Mouse (Mus musculus) intestine, embryonic 15.5 days (tissue): ENCODE results near the gene Hcn3. TPM values are rescaled to one million over a fixed set of nuclear protein-coding genes. Genes with fewer than 3 reads are reported as not detected.

Experiments
- ATAC-seq: fragments of 200-750 bp; cut with Nextera tagmentation; 2 replicates; pipeline ENCODE4 v1.8.0; 2017; ENCODE audit warnings: moderate TSS enrichment, moderate library complexity
- H3K27ac ChIP-seq: fragments of 300-500 bp; sonication (generic); 2 replicates; pipeline ENCODE4 v1.5.1; 2015; ENCODE audit warnings: mild to moderate bottlenecking, inconsistent platforms
- H3K27me3 ChIP-seq: fragments of 300-500 bp; sonication (generic); replicated peaks from 2 replicates; pipeline ENCODE4 v1.6.1; 2015; ENCODE audit warnings: inconsistent platforms
- H3K36me3 ChIP-seq: fragments of 300-500 bp; sonication (generic); 2 replicates; pipeline ENCODE4 v1.6.1; 2015; ENCODE audit warnings: inconsistent platforms
- H3K4me1 ChIP-seq: fragments of 300-500 bp; sonication (generic); replicated peaks from 2 replicates; pipeline ENCODE4 v1.6.1; 2015; ENCODE audit warnings: inconsistent platforms
- H3K4me2 ChIP-seq: fragments of 300-500 bp; sonication (generic); replicated peaks from 2 replicates; pipeline ENCODE4 v1.6.1; 2015; ENCODE audit warnings: mild to moderate bottlenecking, inconsistent platforms
- H3K4me3 ChIP-seq: fragments of 300-500 bp; sonication (generic); replicated peaks from 2 replicates; pipeline ENCODE4 v1.5.1; 2015; ENCODE audit warnings: inconsistent platforms
- H3K9ac ChIP-seq: fragments of 300-500 bp; sonication (generic); 2 replicates; pipeline ENCODE4 v1.6.1; 2015; ENCODE audit warnings: inconsistent platforms
- H3K9me3 ChIP-seq: fragments of 300-500 bp; sonication (generic); 2 replicates; pipeline ENCODE4 v1.6.1; 2016; ENCODE audit warnings: inconsistent platforms
- WGBS: fragments of 180-500 bp; shearing (Covaris S2); methylation state at CpG from one replicate; pipeline ENCODE4 v1.1.7; 2015; 5-methylcytosine and 5-hydroxymethylcytosine counted together
- polyA plus RNA-seq: library from polyadenylated mRNA; unstranded; fragments of >200 nt; fragmentation: Nextera tagmentation; extraction: Ambion mirVana; gene quantifications from 2 replicates; pipeline ENCODE4 v1.2.1, GENCODE M21; 2015

Gene Hcn3
- polyA plus RNA-seq = 2.4 and 2.6 TPM in 2 replicates

GRCm38 (mm10) chr3:89159616-89160344 is at the start of gene Hcn3:
TSS of gene Hcn3 (minus strand) at chr3:89160196.
- no peak within 1 kb of the TSS for H3K27ac ChIP-seq
- peak within 1 kb of the TSS; percentile 63 for H3K4me3 ChIP-seq
- no peaks in the 10 kb centered on the region for H3K27me3 ChIP-seq
- peak; percentile 72 for ATAC-seq
- H3K36me3 ChIP-seq = no peaks in the 10 kb centered on the region
- no peaks in the 10 kb centered on the region for H3K9me3 ChIP-seq
- H3K4me1 ChIP-seq = peaks cover 20% of the 10 kb centered on the region
- under 1% methylated on average over 66 of the region's 66 CpGs for WGBS
- peak within 1 kb of the TSS; percentile 100 for H3K4me2 ChIP-seq
- peak within 1 kb of the TSS; percentile 47 for H3K9ac ChIP-seq

GRCm38 (mm10) chr3:89209731-89210130 is 49.7 kb upstream of the Hcn3 start:
- no peak overlapping the region for H3K4me3 ChIP-seq
- H3K9ac ChIP-seq = no peak overlapping the region
- no peak overlapping the region for H3K27ac ChIP-seq
- no peaks in the 10 kb centered on the region for H3K9me3 ChIP-seq
- no peak overlapping the region for H3K4me2 ChIP-seq
- 88% methylated on average over 7 of the region's 7 CpGs for WGBS
- H3K4me1 ChIP-seq = peaks cover 8% of the 10 kb centered on the region
- H3K27me3 ChIP-seq = no peaks in the 10 kb centered on the region
- ATAC-seq = no peak
- H3K36me3 ChIP-seq = peaks cover 42% of the 10 kb centered on the region

- Histone ChIP-seq H3K4me1 (peaks cover 7% of the 10 kb centered on the region), H3K9ac (no peak overlapping the region), H3K27me3 (no peaks in the 10 kb centered on the region), H3K36me3 (peaks cover 45% of the 10 kb centered on the region), H3K4me3 (no peak overlapping the region), H3K27ac (no peak overlapping the region), H3K9me3 (no peaks in the 10 kb centered on the region), H3K4me2 (no peak overlapping the region)
- 86% methylated on average over 6 of the region's 6 CpGs for WGBS
- no peak for ATAC-seq
Measured at GRCm38 (mm10) chr3:89208736-89209135, 48.7 kb upstream of the Hcn3 start.

GRCm38 (mm10) chr3:89208075-89208657 is 48.2 kb upstream of the Hcn3 start:
- Histone ChIP-seq H3K4me2 (no peak overlapping the region), H3K4me3 (no peak overlapping the region), H3K27ac (no peak overlapping the region), H3K9me3 (no peaks in the 10 kb centered on the region), H3K27me3 (no peaks in the 10 kb centered on the region), H3K4me1 (peaks cover 10% of the 10 kb centered on the region), H3K9ac (no peak overlapping the region), H3K36me3 (peaks cover 45% of the 10 kb centered on the region)
- WGBS = 87% methylated on average over 13 of the region's 13 CpGs
- no peak for ATAC-seq

- peaks cover 4% of the 10 kb centered on the region for H3K4me1 ChIP-seq
- WGBS = 82% methylated on average over 2 of the region's 2 CpGs
- no peak overlapping the region for H3K4me3 ChIP-seq
- peaks cover 45% of the 10 kb centered on the region for H3K36me3 ChIP-seq
- H3K4me2 ChIP-seq = no peak overlapping the region
- H3K9me3 ChIP-seq = no peaks in the 10 kb centered on the region
- no peak overlapping the region for H3K9ac ChIP-seq
- no peak overlapping the region for H3K27ac ChIP-seq
- ATAC-seq = no peak
- no peaks in the 10 kb centered on the region for H3K27me3 ChIP-seq
Measured at GRCm38 (mm10) chr3:89206695-89207094, 46.7 kb upstream of the Hcn3 start.

GRCm38 (mm10) chr3:89206079-89206478 is 46.1 kb upstream of the Hcn3 start:
- 92% methylated on average over 7 of the region's 7 CpGs for WGBS
- no peak overlapping the region for H3K9ac ChIP-seq
- no peak for ATAC-seq
- H3K9me3 ChIP-seq = no peaks in the 10 kb centered on the region
- H3K4me2 ChIP-seq = no peak overlapping the region
- no peaks in the 10 kb centered on the region for H3K27me3 ChIP-seq
- H3K4me3 ChIP-seq = no peak overlapping the region
- peaks cover 44% of the 10 kb centered on the region for H3K36me3 ChIP-seq
- H3K4me1 ChIP-seq = peaks cover 4% of the 10 kb centered on the region
- H3K27ac ChIP-seq = no peak overlapping the region

- H3K27ac ChIP-seq = no peak overlapping the region
- WGBS = 35% methylated on average over 5 of the region's 5 CpGs
- peak; percentile 15; the same call in 1 of the 2 replicates for ATAC-seq
Measured at GRCm38 (mm10) chr3:89203142-89203514, 43.1 kb upstream of the Hcn3 start.

GRCm38 (mm10) chr3:89202253-89203141 is 42.5 kb upstream of the Hcn3 start, which contains the start of gene Gba:
TSS of gene Gba (plus strand) at chr3:89202928.
- peak within 1 kb of the TSS; percentile 48 for H3K4me3 ChIP-seq
- H3K4me1 ChIP-seq = peaks cover 4% of the 10 kb centered on the region
- H3K27me3 ChIP-seq = no peaks in the 10 kb centered on the region
- H3K36me3 ChIP-seq = peaks cover 18% of the 10 kb centered on the region
- H3K9ac ChIP-seq = peak within 1 kb of the TSS; percentile 39
- H3K27ac ChIP-seq = no peak within 1 kb of the TSS
- WGBS = 25% methylated on average over 13 of the region's 13 CpGs
- peak within 1 kb of the TSS; percentile 68 for H3K4me2 ChIP-seq
- no peaks in the 10 kb centered on the region for H3K9me3 ChIP-seq
- ATAC-seq = peak; percentile 92

More at GRCm38 (mm10) chr3:89203142-89203514, 43.1 kb upstream of the Hcn3 start:
- Histone ChIP-seq H3K36me3 (peaks cover 22% of the 10 kb centered on the region), H3K4me3 (peak overlapping the region; percentile 48), H3K27me3 (no peaks in the 10 kb centered on the region), H3K4me1 (peaks cover 4% of the 10 kb centered on the region), H3K4me2 (peak overlapping the region; percentile 68), H3K9ac (peak overlapping the region; percentile 39), H3K9me3 (no peaks in the 10 kb centered on the region)

GRCm38 (mm10) chr3:89199839-89200238 is 39.8 kb upstream of the Hcn3 start:
- Histone ChIP-seq H3K9ac (no peak overlapping the region), H3K4me1 (peaks cover 12% of the 10 kb centered on the region), H3K4me3 (no peak overlapping the region), H3K9me3 (no peaks in the 10 kb centered on the region), H3K4me2 (no peak overlapping the region), H3K36me3 (0 out of 2 replicates have a peak, but pooled peaks cover 3% of the 10 kb centered on the region), H3K27ac (no peak overlapping the region), H3K27me3 (no peaks in the 10 kb centered on the region)
- ATAC-seq = no peak
- WGBS = 78% methylated on average over 3 of the region's 3 CpGs

GRCm38 (mm10) chr3:89195979-89196877 is 36.2 kb upstream of the Hcn3 start:
- Histone ChIP-seq H3K4me1 (peaks cover 8% of the 10 kb centered on the region; the same call in 1 of the 2 replicates), H3K4me3 (peak overlapping the region; percentile 45), H3K27ac (peak overlapping the region; percentile 78), H3K27me3 (no peaks in the 10 kb centered on the region), H3K9ac (peak overlapping the region; percentile 58), H3K4me2 (peak overlapping the region; percentile 73), H3K36me3 (no peaks in the 10 kb centered on the region), H3K9me3 (no peaks in the 10 kb centered on the region)
- 8% methylated on average over 33 of the region's 33 CpGs for WGBS
- ATAC-seq = peak; percentile 98

- Histone ChIP-seq H3K4me3 (no peak overlapping the region), H3K27ac (no peak overlapping the region), H3K36me3 (no peaks in the 10 kb centered on the region), H3K4me2 (no peak overlapping the region), H3K27me3 (no peaks in the 10 kb centered on the region), H3K4me1 (peaks cover 8% of the 10 kb centered on the region; the same call in 1 of the 2 replicates), H3K9me3 (no peaks in the 10 kb centered on the region), H3K9ac (no peak overlapping the region)
- ATAC-seq = no peak
- 89% methylated on average over 2 of the region's 2 CpGs for WGBS
Measured at GRCm38 (mm10) chr3:89193853-89194252, 33.9 kb upstream of the Hcn3 start.
